Mouse (Mus musculus) megakaryocyte progenitor cell, adult 5-6 weeks (primary cell): ENCODE results near the gene Pi4kb. TPM values are rescaled to one million over a fixed set of nuclear protein-coding genes. Genes with fewer than 3 reads are reported as not detected.
A peak's percentile ranks its signal among the peaks of the same experiment; 100 is the strongest.

Source experiments
- ATAC-seq: replicated peaks from 2 replicates; pipeline ENCODE4 v1.8.0; 2016; ENCODE audit warnings: mild to moderate bottlenecking, moderate TSS enrichment, inconsistent platforms; ENCODE audit not compliant: poor library complexity
- total RNA-seq, 2 experiments: library from RNA; stranded (forward) in 1 of 2; stranded (reverse) in 1 of 2; fragments of 157-497, 149-512 nt in 1 of 2; fragments of 200-1000 nt in 1 of 2; gene quantifications; 2 replicates each; pipeline versions ENCODE4 v1.2.3 to v1.2.4; 2015 to 2017

Pi4kb gene
- total RNA-seq, 2 experiments from 2014 or later: 23.5 to 24.0 TPM

DNA sequence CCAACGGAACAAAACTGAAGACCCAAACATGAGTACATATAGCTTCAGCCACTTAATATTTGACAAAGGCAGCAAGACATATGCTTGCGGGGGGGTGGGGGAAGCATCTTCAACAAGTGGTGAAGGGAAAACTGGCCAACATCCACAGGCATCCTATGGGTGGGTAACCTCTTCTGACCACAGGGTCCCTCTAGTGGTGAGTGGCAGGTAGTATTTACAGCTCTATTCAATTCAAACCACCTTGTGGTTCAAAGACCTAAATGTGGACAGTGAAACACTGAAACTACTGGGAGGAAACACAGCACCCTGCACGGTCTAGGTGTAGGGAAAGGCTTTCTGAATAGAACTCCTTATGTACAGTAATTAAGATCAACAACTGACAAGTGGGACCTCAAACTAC, 79.2 kb downstream of the Pi4kb start:
- peak; percentile 56 for ATAC-seq

DNA sequence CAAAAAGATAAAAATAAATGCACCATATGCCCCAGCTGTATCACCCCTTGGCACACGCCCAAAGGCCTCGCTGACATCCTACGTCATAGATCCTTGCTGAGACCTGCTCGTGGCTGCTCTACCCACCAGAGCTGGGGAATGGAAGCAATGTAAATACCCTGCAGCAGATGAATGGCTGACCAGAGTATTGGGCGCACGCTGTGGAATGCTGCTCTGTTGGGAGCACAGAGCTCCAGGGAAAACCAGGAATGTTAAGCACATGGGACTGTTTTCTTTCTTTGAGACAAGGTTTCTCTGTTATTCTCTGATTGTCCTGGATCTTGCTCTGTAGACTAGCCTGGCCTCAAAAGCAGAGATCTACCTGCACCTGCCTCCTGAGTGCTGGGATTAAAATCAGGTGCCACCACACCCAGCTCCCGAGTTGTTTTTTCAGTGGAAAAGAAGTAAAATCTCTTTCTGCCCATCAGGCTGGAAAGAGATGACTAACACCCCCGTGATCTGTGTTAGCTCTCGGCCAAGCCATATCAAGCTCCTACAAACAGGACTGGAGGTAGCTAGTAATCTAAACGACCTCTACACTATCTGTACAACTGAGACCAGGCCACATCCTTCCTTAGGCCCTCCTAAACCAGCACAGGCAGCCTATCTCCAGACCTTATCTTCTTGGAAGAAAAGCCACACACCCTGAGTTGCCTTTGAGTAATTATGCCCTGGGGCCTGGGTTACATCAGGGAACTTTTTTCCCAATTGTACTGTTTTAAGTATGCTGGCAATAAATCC, 80.1 kb downstream of the Pi4kb start:
- ATAC-seq: peak; percentile 65

DNA sequence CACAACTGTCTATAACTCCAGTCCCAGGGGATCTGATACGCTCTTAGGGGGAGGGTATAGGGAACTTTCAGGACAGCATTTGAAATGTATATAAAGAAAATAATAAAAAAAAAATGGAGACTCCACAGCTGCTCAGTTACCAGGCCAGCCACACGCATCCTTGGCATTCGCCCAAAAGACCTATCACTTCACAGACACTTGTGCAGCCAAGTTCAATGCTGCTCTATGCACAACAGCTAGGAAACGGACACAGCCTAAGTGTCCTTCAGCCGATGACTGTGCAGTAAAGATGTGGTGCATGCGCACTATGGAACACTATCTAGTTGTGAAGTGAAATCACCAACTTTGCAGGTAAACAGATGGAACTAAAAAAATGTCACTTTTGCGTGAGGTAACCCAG, 81.7 kb downstream of the Pi4kb start:
- peak; percentile 67 for ATAC-seq

Other genes starting within 250 kb of the Pi4kb start
- gene Cgn, start 188.2 kb upstream of the Pi4kb start, total RNA-seq (2015): not detected in 2 replicates
- not detected in 2 replicates for gene Cgn, start 188.2 kb upstream of the Pi4kb start, total RNA-seq (2017)
- 31.3 and 35.8 TPM in 2 replicates for gene Pogz, start 137.2 kb upstream of the Pi4kb start, total RNA-seq (2015)
- gene Pogz, start 137.2 kb upstream of the Pi4kb start, total RNA-seq (2017): 13.5 and 15.3 TPM in 2 replicates
- 341 and 364 TPM in 2 replicates for gene Psmb4, start 87.8 kb upstream of the Pi4kb start, total RNA-seq (2015)
- 196 and 240 TPM in 2 replicates for gene Psmb4, start 87.8 kb upstream of the Pi4kb start, total RNA-seq (2017)
- 27.3 and 28.8 TPM in 2 replicates for gene Selenbp1, start 41.7 kb upstream of the Pi4kb start, total RNA-seq (2015)
- gene Selenbp1, start 41.7 kb upstream of the Pi4kb start, total RNA-seq (2017): 28.2 and 38.5 TPM in 2 replicates
- gene Rfx5, start 20.7 kb upstream of the Pi4kb start, total RNA-seq (2015): 18.0 and 20.3 TPM in 2 replicates
- gene Rfx5, start 20.7 kb upstream of the Pi4kb start, total RNA-seq (2017): 16.2 and 20.3 TPM in 2 replicates
- gene Zfp687, start 40.7 kb downstream of the Pi4kb start, total RNA-seq (2015): 15.8 and 21.5 TPM in 2 replicates
- 19.6 and 21.3 TPM in 2 replicates for gene Zfp687, start 40.7 kb downstream of the Pi4kb start, total RNA-seq (2017)
- gene Psmd4, start 67.9 kb downstream of the Pi4kb start, total RNA-seq (2015): 91.5 and 116 TPM in 2 replicates
- 233 and 245 TPM in 2 replicates for gene Psmd4, start 67.9 kb downstream of the Pi4kb start, total RNA-seq (2017)
- 16.3 and 21.0 TPM in 2 replicates for gene Pip5k1a, start 132.2 kb downstream of the Pi4kb start, total RNA-seq (2015)
- gene Pip5k1a, start 132.2 kb downstream of the Pi4kb start, total RNA-seq (2017): 15.5 and 21.8 TPM in 2 replicates
- 40.4 and 47.6 TPM in 2 replicates for gene Vps72, start 136.3 kb downstream of the Pi4kb start, total RNA-seq (2015)
- gene Vps72, start 136.3 kb downstream of the Pi4kb start, total RNA-seq (2017): 97.9 and 124 TPM in 2 replicates
- gene Tmod4, start 149.7 kb downstream of the Pi4kb start, total RNA-seq (2015): 1.1 and 2.6 TPM in 2 replicates
- 2.3 and 2.5 TPM in 2 replicates for gene Tmod4, start 149.7 kb downstream of the Pi4kb start, total RNA-seq (2017)
- 43.4 and 45.8 TPM in 2 replicates for gene Scnm1, start 159.3 kb downstream of the Pi4kb start, total RNA-seq (2015)
- 66.0 and 85.7 TPM in 2 replicates for gene Scnm1, start 159.3 kb downstream of the Pi4kb start, total RNA-seq (2017)
- 3.1 and 3.6 TPM in 2 replicates for gene Lysmd1, start 159.4 kb downstream of the Pi4kb start, total RNA-seq (2015)
- gene Lysmd1, start 159.4 kb downstream of the Pi4kb start, total RNA-seq (2017): 3.8 and 4.3 TPM in 2 replicates
- gene Tnfaip8l2, start 167.6 kb downstream of the Pi4kb start, total RNA-seq (2015): 17.9 and 18.7 TPM in 2 replicates
- gene Tnfaip8l2, start 167.6 kb downstream of the Pi4kb start, total RNA-seq (2017): 17.8 and 25.1 TPM in 2 replicates
- 0.05 and 0.07 TPM in 2 replicates for gene Sema6c, start 185.7 kb downstream of the Pi4kb start, total RNA-seq (2015)
- gene Sema6c, start 185.7 kb downstream of the Pi4kb start, total RNA-seq (2017): not detected in 2 replicates
- gene Gabpb2, start 243.2 kb downstream of the Pi4kb start, total RNA-seq (2015): 28.5 and 29.3 TPM in 2 replicates
- gene Gabpb2, start 243.2 kb downstream of the Pi4kb start, total RNA-seq (2017): 43.1 and 57.7 TPM in 2 replicates